Mouse (Mus musculus) liver, adult 2 months (tissue): ENCODE data around the gene Gls. TPM values are rescaled to one million over a fixed set of nuclear protein-coding genes. Genes with fewer than 3 reads are reported as not detected.

ENCODE experiments used
- DNase-seq: peaks from one replicate; pipeline ENCODE4 v3.0.0-alpha.2; 2011; ENCODE audit warnings: low read depth, low spot score; ENCODE audit errors: extremely low read depth
- H3K27ac ChIP-seq: fragments of 200-500 bp; replicated peaks from 2 replicates; pipeline ENCODE4 v1.5.1; 2012; ENCODE audit warnings: low read depth, mild to moderate bottlenecking, control low read depth, inconsistent platforms, low read length; ENCODE audit not compliant: insufficient read depth
- H3K27me3 ChIP-seq: fragments of 200-500 bp; 2 replicates; pipeline ENCODE4 v1.6.1; 2012; ENCODE audit warnings: mild to moderate bottlenecking, moderate library complexity, low read length, inconsistent platforms; ENCODE audit not compliant: control insufficient read depth, insufficient read depth
- H3K36me3 ChIP-seq: fragments of 200-500 bp; 2 replicates; pipeline ENCODE4 v1.6.1; 2012; ENCODE audit warnings: low read length, inconsistent platforms; ENCODE audit not compliant: control insufficient read depth, insufficient read depth
- H3K4me1 ChIP-seq: fragments of 200-500 bp; 2 replicates; pipeline ENCODE4 v1.6.1; 2011; ENCODE audit warnings: low read length; ENCODE audit not compliant: control insufficient read depth, insufficient read depth
- H3K4me3 ChIP-seq: fragments of 200-500 bp; 2 replicates; pipeline ENCODE4 v1.5.1; 2011; ENCODE audit warnings: low read depth, mild to moderate bottlenecking, control low read depth, low read length, moderate library complexity; ENCODE audit not compliant: insufficient read depth
- H3K79me2 ChIP-seq: fragments of 200-500 bp; 2 replicates; pipeline ENCODE4 v1.6.1; 2012; ENCODE audit warnings: inconsistent platforms, mild to moderate bottlenecking, low read length, moderate library complexity; ENCODE audit not compliant: control insufficient read depth, insufficient read depth
- H3K9ac ChIP-seq: fragments of 200-500 bp; 2 replicates; pipeline ENCODE4 v1.6.1; 2012; ENCODE audit warnings: low read depth, mild to moderate bottlenecking, control low read depth, inconsistent platforms, low read length
- CTCF ChIP-seq: fragments of 200-500 bp; IDR thresholded peaks from 2 replicates; pipeline ENCODE4 v1.5.1; 2011; ENCODE audit warnings: low read depth, low read length, control low read depth
- POLR2A ChIP-seq: fragments of 200-500 bp; IDR thresholded peaks from 2 replicates; pipeline ENCODE4 v1.6.1; 2011; ENCODE audit warnings: low read length, control low read depth; ENCODE audit not compliant: insufficient read depth; ENCODE audit errors: extremely low read depth
- WGBS: fragments of 180-500 bp; shearing (Covaris S2); methylation state at CpG from one replicate; pipeline ENCODE4 v1.1.7; 2018; 5-methylcytosine and 5-hydroxymethylcytosine counted together
- polyA plus RNA-seq: library from polyadenylated mRNA; depleted of rRNA; stranded (reverse); fragments of >200 nt; gene quantifications from 2 replicates; pipeline ENCODE4 v1.2.3, GENCODE M21; 2012
- total RNA-seq: library from RNA; depleted of rRNA; stranded (reverse); fragments of >200 nt; gene quantifications from 2 replicates; pipeline ENCODE4 v1.2.3, GENCODE M21; 2014

Gls gene
- total and polyA plus RNA-seq, 2 experiments, result 1.2 to 10.5 TPM

- Histone ChIP-seq H3K27me3 (no peaks in the 10 kb centered on the region), H3K36me3 (peaks cover 70% of the 10 kb centered on the region), H3K9ac (no peak overlapping the region), H3K79me2 (no peaks in the 10 kb centered on the region), H3K4me1 (no peaks in the 10 kb centered on the region), H3K4me3 (no peak overlapping the region), H3K27ac (no peak overlapping the region)
- DNase-seq, result no peak
- no peak for TF ChIP-seq CTCF
- no peak for TF ChIP-seq POLR2A
- WGBS, result 96% methylated on average over 9 of the region's 9 CpGs
These were observed 92.5 kb downstream of the Gls start for GRCm38 (mm10) chr1:52140534-52140933.

GRCm38 (mm10) chr1:52137292-52137691, 95.7 kb downstream of the Gls start:
- WGBS, result 92% methylated on average over 16 of the region's 16 CpGs
- Histone ChIP-seq H3K9ac (no peak overlapping the region), H3K4me1 (no peaks in the 10 kb centered on the region), H3K4me3 (no peak overlapping the region), H3K27ac (no peak overlapping the region), H3K36me3 (peaks cover 81% of the 10 kb centered on the region), H3K27me3 (no peaks in the 10 kb centered on the region), H3K79me2 (no peaks in the 10 kb centered on the region)
- no peak for DNase-seq
- TF ChIP-seq CTCF, result no peak
- no peak for TF ChIP-seq POLR2A

GRCm38 (mm10) chr1:52133254-52133653, 99.8 kb downstream of the Gls start:
- no peak overlapping the region for H3K9ac ChIP-seq
- no peaks in the 10 kb centered on the region for H3K27me3 ChIP-seq
- H3K27ac ChIP-seq, result no peak overlapping the region
- H3K36me3 ChIP-seq, result peaks cover 86% of the 10 kb centered on the region
- TF ChIP-seq CTCF (no peak), POLR2A (no peak)
- no peak overlapping the region for H3K4me3 ChIP-seq
- 94% methylated on average over 8 of the region's 8 CpGs for WGBS
- H3K79me2 ChIP-seq, result no peaks in the 10 kb centered on the region
- no peaks in the 10 kb centered on the region for H3K4me1 ChIP-seq
- no peak for DNase-seq

GRCm38 (mm10) chr1:52131787-52132377, 101.2 kb downstream of the Gls start:
- H3K4me3 ChIP-seq, result no peak overlapping the region
- peaks cover 79% of the 10 kb centered on the region for H3K36me3 ChIP-seq
- no peak for TF ChIP-seq CTCF
- no peak for TF ChIP-seq POLR2A
- H3K27ac ChIP-seq, result no peak overlapping the region
- no peak for DNase-seq
- H3K79me2 ChIP-seq, result no peaks in the 10 kb centered on the region
- no peaks in the 10 kb centered on the region for H3K4me1 ChIP-seq
- no peaks in the 10 kb centered on the region for H3K27me3 ChIP-seq
- no peak overlapping the region for H3K9ac ChIP-seq
- 74% methylated on average over 11 of the region's 11 CpGs for WGBS

- Histone ChIP-seq H3K4me1 (no peaks in the 10 kb centered on the region), H3K36me3 (peaks cover 74% of the 10 kb centered on the region), H3K79me2 (no peaks in the 10 kb centered on the region), H3K27ac (no peak overlapping the region), H3K4me3 (no peak overlapping the region), H3K27me3 (no peaks in the 10 kb centered on the region), H3K9ac (no peak overlapping the region)
- no peak for DNase-seq
- 85% methylated on average over 6 of the region's 6 CpGs for WGBS
- TF ChIP-seq CTCF, result no peak
- no peak for TF ChIP-seq POLR2A
These were observed 103.2 kb downstream of the Gls start for GRCm38 (mm10) chr1:52129794-52130193.

- DNase-seq, result no peak
- Histone ChIP-seq H3K4me1 (no peaks in the 10 kb centered on the region), H3K4me3 (no peak overlapping the region), H3K9ac (no peak overlapping the region), H3K27me3 (no peaks in the 10 kb centered on the region), H3K27ac (no peak overlapping the region), H3K79me2 (peaks cover 2% of the 10 kb centered on the region; the same call in 1 of the 2 replicates), H3K36me3 (peaks cover 72% of the 10 kb centered on the region)
- TF ChIP-seq CTCF, result no peak
- TF ChIP-seq POLR2A, result no peak
- 90% methylated on average over 6 of the region's 6 CpGs for WGBS
These were observed 105.7 kb downstream of the Gls start for GRCm38 (mm10) chr1:52127350-52127749.
